ENCODE assay signal across 23 mouse cellular contexts in genomic region chr9:14858782-14859181, GRCm38 (mm10). TPM values are rescaled to one million over a fixed set of nuclear protein-coding genes. Genes with fewer than 3 reads are reported as not detected.
A peak's percentile ranks its signal among the peaks of the same experiment; 100 is the strongest.
DNase-seq lines count a peak whose midpoint lies in the region; ATAC-seq and TF ChIP-seq lines count a peak whose summit lies in the region.
"Had no signal": no experiment of that assay in that cellular context is flagged by ENCODE, and none has a peak within 500 bp of the region (broad histone marks: within the 10 kb centered on the region; RNA-seq: fewer than 3 reads in every experiment).

No protein-coding gene starts in this region.

- TF ChIP-seq CTCF in cerebellum, adult 2 months (IDR thresholded peaks at IDR 0.05; ENCODE audit: borderline replicate concordance, insufficient read depth, low read depth, low read length), result no peak

- no peak overlapping the region for H3K4me2 ChIP-seq in intestine, embryonic 16.5 days (ENCODE audit: low read depth, low read length)
- H3K4me2 ChIP-seq: embryonic facial prominence, embryonic 13.5 days; forebrain, embryonic 12.5 days had no signal

- peaks cover 28% of the 10 kb centered on the region for H3K27me3 ChIP-seq in intestine, embryonic 16.5 days (replicated peaks; ENCODE audit: control insufficient read depth, insufficient read depth, low read length)
- H3K27me3 ChIP-seq in cerebellum, adult 2 months (ENCODE audit: control insufficient read depth, insufficient read depth, low read length), result no peaks in the 10 kb centered on the region

- 0 out of 2 replicates have a peak, but pooled peaks have one; percentile 31 for ATAC-seq in intestine, embryonic 16.5 days

- no peak overlapping the region for H3K4me3 ChIP-seq in intestine, embryonic 16.5 days (ENCODE audit: low read length)
- H3K4me3 ChIP-seq in cerebellum, adult 2 months (replicated peaks; ENCODE audit: insufficient read depth, low read depth, low read length), result no peak overlapping the region
- H3K4me3 ChIP-seq: embryonic facial prominence, embryonic 10.5 days; erythroblast, embryonic 14.5 days; forebrain, embryonic 12.5 days; forebrain, embryonic 15.5 days; hindbrain, embryonic 12.5 days; hindbrain, embryonic 15.5 days had no signal

- H3K36me3 ChIP-seq in intestine, embryonic 16.5 days (ENCODE audit: control insufficient read depth, insufficient read depth, low read length), result no peaks in the 10 kb centered on the region
- H3K36me3 ChIP-seq: embryonic facial prominence, embryonic 10.5 days; embryonic facial prominence, embryonic 13.5 days; forebrain, embryonic 12.5 days; forebrain, embryonic 15.5 days; heart, embryonic 13.5 days; hindbrain, embryonic 12.5 days; hindbrain, embryonic 15.5 days had no signal

- no peak for TF ChIP-seq POLR2A in cerebellum, adult 2 months (IDR thresholded peaks at IDR 0.05; ENCODE audit: borderline replicate concordance, insufficient read depth, low read length)

- no peak overlapping the region for H3K9ac ChIP-seq in intestine, embryonic 16.5 days (ENCODE audit: low read depth, low read length)
- H3K9ac ChIP-seq: embryonic facial prominence, embryonic 13.5 days; forebrain, embryonic 12.5 days; forebrain, embryonic 15.5 days; heart, embryonic 13.5 days; hindbrain, embryonic 12.5 days; hindbrain, embryonic 15.5 days had no signal

- 0 out of 2 replicates have a peak, but pooled peaks cover 2% of the 10 kb centered on the region for H3K4me1 ChIP-seq in intestine, embryonic 16.5 days (ENCODE audit: control insufficient read depth, insufficient read depth, low read length)
- peaks cover 9% of the 10 kb centered on the region for H3K4me1 ChIP-seq in cerebellum, adult 2 months (ENCODE audit: control insufficient read depth, insufficient read depth, low read length)

- WGBS in intestine, embryonic 16.5 days, result 72% methylated on average over 3 of the region's 3 CpGs
- WGBS in cerebellum, adult 2 months, result 92% methylated on average over 3 of the region's 3 CpGs

- H3K27ac ChIP-seq in intestine, embryonic 16.5 days (ENCODE audit: low read length), result no peak overlapping the region
- no peak overlapping the region for H3K27ac ChIP-seq in cerebellum, adult 2 months (ENCODE audit: insufficient read depth, low read length)
- H3K27ac ChIP-seq: embryonic facial prominence, embryonic 10.5 days; embryonic facial prominence, embryonic 13.5 days; forebrain, embryonic 12.5 days; forebrain, embryonic 15.5 days; heart, embryonic 13.5 days; hindbrain, embryonic 12.5 days; hindbrain, embryonic 15.5 days had no signal

- no peaks in the 10 kb centered on the region for H3K9me3 ChIP-seq in intestine, embryonic 16.5 days (ENCODE audit: control insufficient read depth, low read length)
- H3K9me3 ChIP-seq: embryonic facial prominence, embryonic 10.5 days; embryonic facial prominence, embryonic 13.5 days; forebrain, embryonic 12.5 days; forebrain, embryonic 15.5 days; heart, embryonic 13.5 days; hindbrain, embryonic 12.5 days; hindbrain, embryonic 15.5 days had no signal

- DNase-seq in ES-CJ7 (ENCODE audit: low read depth, low spot score), result peak; percentile 63
- peak; percentile 66 for DNase-seq in R1 (ENCODE audit: low read depth, low spot score)
- DNase-seq in cerebellum, adult 2 months, result no peak
- no peak for DNase-seq in cerebellum, postnatal 10 days
- no peak for DNase-seq in embryo, embryonic 10 days (ENCODE audit: low spot score)
- DNase-seq: adrenal gland, adult 2 months; adrenal gland, postnatal 14 days; cerebellum, adult 11 months; cerebellum, adult 8-10 months; embryo, embryonic 11 days; gastrocnemius, postnatal 25 days; heart, postnatal 14 days had no signal

RNA-seq across cellular contexts. Expression of gene Gpr83, which starts 1.2 kb away (rescaled TPM):
- polyA plus RNA-seq in intestine, embryonic 16.5 days (2015; fragmentation: Nextera tagmentation; extraction: Ambion mirVana), result 0.32 TPM in 2 replicates
- polyA plus RNA-seq in cerebellum, adult 2 months (2012; rRNA removed), result 2.5 and 2.8 TPM in 2 replicates
- polyA plus RNA-seq: C2C12; erythroblast, embryonic 14.5 days had no signal

RNA-seq across cellular contexts. Expression of gene Izumo1r, which starts 45.0 kb away (rescaled TPM):
- not detected in 2 replicates for polyA plus RNA-seq in intestine, embryonic 16.5 days (2015; fragmentation: Nextera tagmentation; extraction: Ambion mirVana)
- polyA plus RNA-seq in cerebellum, adult 2 months (2012; rRNA removed), result not detected in 2 replicates
- polyA plus RNA-seq: C2C12; erythroblast, embryonic 14.5 days; forebrain, embryonic 12.5 days; forebrain, embryonic 15.5 days; heart, embryonic 13.5 days; hindbrain, embryonic 12.5 days; hindbrain, embryonic 15.5 days; intestine, embryonic 14.5 days had no signal

Comparison
In these comparisons a context has a peak if more than half of its experiments do, and no peak if none do; other contexts are left out.
1. DNase-seq: peak in ES-CJ7 (single experiment) and R1 (single experiment); none in cerebellum, adult 2 months (0 of 2), cerebellum, postnatal 10 days (0 of 2) and embryo, embryonic 10 days (single experiment).